Mouse (Mus musculus) intestine, embryonic 16.5 days (tissue): ENCODE measurements around the gene Tnfrsf1a. TPM values are rescaled to one million over a fixed set of nuclear protein-coding genes. Genes with fewer than 3 reads are reported as not detected.

ENCODE experiments used
- ATAC-seq: fragments of 200-750 bp; cut with Nextera tagmentation; 2 replicates; pipeline ENCODE4 v1.8.0; 2017; ENCODE audit warnings: moderate TSS enrichment, moderate library complexity
- H3K27ac ChIP-seq: fragments of 300-500 bp; sonication (generic); 2 replicates; pipeline ENCODE4 v1.5.1; 2014; ENCODE audit warnings: mild to moderate bottlenecking, low read length
- H3K27me3 ChIP-seq: fragments of 300-500 bp; sonication (generic); replicated peaks from 2 replicates; pipeline ENCODE4 v1.6.1; 2014; ENCODE audit warnings: low read length, control low read depth, mixed read lengths; ENCODE audit not compliant: control insufficient read depth, insufficient read depth
- H3K36me3 ChIP-seq: fragments of 300-500 bp; sonication (generic); 2 replicates; pipeline ENCODE4 v1.6.1; 2014; ENCODE audit warnings: low read length, control low read depth; ENCODE audit not compliant: control insufficient read depth, insufficient read depth
- H3K4me1 ChIP-seq: fragments of 300-500 bp; sonication (generic); 2 replicates; pipeline ENCODE4 v1.6.1; 2014; ENCODE audit warnings: low read length, control low read depth, mixed read lengths; ENCODE audit not compliant: control insufficient read depth, insufficient read depth
- H3K4me2 ChIP-seq: fragments of 300-500 bp; sonication (generic); 2 replicates; pipeline ENCODE4 v1.6.1; 2014; ENCODE audit warnings: low read depth, low read length, control low read depth
- H3K4me3 ChIP-seq: fragments of 300-500 bp; sonication (generic); 2 replicates; pipeline ENCODE4 v1.5.1; 2014; ENCODE audit warnings: mild to moderate bottlenecking, low read length
- H3K9ac ChIP-seq: fragments of 300-500 bp; sonication (generic); 2 replicates; pipeline ENCODE4 v1.6.1; 2014; ENCODE audit warnings: low read depth, low read length
- H3K9me3 ChIP-seq: fragments of 300-500 bp; sonication (generic); 2 replicates; pipeline ENCODE4 v1.6.1; 2016; ENCODE audit warnings: low read length, control low read depth; ENCODE audit not compliant: control insufficient read depth
- WGBS: fragments of 180-500 bp; shearing (Covaris S2); extraction: QIAGEN DNeasy Blood & Tissue Kit; methylation state at CpG from one replicate; pipeline ENCODE4 v1.1.7; 2014; 5-methylcytosine and 5-hydroxymethylcytosine counted together
- polyA plus RNA-seq: library from polyadenylated mRNA; unstranded; fragments of >200 nt; fragmentation: Nextera tagmentation; extraction: Ambion mirVana; gene quantifications from 2 replicates; pipeline ENCODE4 v1.2.1, GENCODE M21; 2015

Tnfrsf1a gene
- polyA plus RNA-seq, 1 experiment from 2014 or later = 90.0 TPM

DNA sequence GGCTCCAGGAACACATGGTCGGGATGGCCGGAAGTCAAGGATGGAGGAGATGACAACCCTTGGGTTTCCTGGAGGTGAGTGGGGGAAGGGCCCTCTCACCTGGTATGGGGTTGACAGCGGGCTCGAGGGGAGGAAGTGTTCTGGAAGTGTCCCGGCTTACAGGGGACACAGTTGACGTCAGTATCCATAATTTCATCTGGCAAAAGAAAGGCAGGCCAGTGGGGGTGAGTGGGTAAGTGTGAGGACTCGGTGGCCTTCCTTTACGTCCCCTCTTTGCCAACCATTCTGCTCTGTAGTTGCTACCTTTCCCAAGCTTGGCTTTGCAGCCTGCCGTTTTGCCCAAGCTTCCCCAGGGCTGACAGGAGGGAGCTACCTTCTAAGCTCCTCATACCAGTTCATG lies 37.0 kb upstream of the Tnfrsf1a start:
- Histone ChIP-seq H3K9me3 (no peaks in the 10 kb centered on the region), H3K9ac (peak overlapping the region; percentile 88), H3K4me3 (peak overlapping the region; percentile 64), H3K4me1 (peaks cover 27% of the 10 kb centered on the region), H3K27me3 (no peaks in the 10 kb centered on the region), H3K27ac (no peak overlapping the region), H3K36me3 (peaks cover 14% of the 10 kb centered on the region), H3K4me2 (peak overlapping the region; percentile 63)
- 86% methylated on average over 9 of the region's 9 CpGs for WGBS
- ATAC-seq = no peak

DNA sequence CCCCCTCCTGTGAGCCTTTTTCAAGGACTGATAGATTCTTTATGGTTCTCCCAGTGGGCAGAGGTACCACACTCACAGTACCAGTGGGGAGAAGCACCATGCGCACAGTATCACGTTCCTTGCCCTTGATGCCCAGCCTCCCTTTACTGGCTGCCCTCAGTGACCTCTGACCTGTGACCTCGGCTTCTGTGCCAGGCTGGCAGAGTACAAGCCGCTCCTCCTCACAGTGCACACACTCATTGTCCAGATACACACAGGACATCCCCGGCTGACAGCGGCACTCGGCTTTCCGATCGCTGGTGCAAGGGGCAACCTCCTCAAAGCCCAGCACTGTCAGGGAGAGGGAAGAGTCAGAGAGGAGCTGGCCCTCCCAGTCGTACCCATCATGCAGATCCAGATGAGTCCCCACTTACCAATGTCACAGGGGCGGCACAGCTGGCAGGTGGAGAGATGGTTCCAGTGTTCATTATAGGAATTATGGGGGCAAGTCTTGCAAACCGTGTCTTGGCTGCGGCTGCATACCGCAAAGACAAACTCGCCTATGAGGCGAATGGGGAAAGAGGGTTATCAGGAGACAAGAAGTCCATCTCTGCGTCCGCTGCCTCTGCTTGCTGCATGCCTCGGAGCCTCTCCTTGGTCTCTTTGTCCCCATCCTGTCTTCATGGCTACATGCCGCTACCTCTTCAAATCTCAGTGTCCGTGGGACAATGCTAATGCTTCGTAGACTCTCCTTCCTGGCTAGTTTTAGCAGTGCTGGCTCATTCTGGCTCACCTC lies 36.4 kb upstream of the Tnfrsf1a start:
- Histone ChIP-seq H3K4me3 (peak overlapping the region; percentile 64), H3K27ac (peak overlapping the region; percentile 78), H3K4me1 (peaks cover 27% of the 10 kb centered on the region), H3K4me2 (peak overlapping the region; percentile 63), H3K36me3 (peaks cover 12% of the 10 kb centered on the region), H3K9me3 (no peaks in the 10 kb centered on the region), H3K9ac (peak overlapping the region; percentile 88), H3K27me3 (no peaks in the 10 kb centered on the region)
- WGBS = 44% methylated on average over 22 of the region's 22 CpGs
- ATAC-seq = no peak

DNA sequence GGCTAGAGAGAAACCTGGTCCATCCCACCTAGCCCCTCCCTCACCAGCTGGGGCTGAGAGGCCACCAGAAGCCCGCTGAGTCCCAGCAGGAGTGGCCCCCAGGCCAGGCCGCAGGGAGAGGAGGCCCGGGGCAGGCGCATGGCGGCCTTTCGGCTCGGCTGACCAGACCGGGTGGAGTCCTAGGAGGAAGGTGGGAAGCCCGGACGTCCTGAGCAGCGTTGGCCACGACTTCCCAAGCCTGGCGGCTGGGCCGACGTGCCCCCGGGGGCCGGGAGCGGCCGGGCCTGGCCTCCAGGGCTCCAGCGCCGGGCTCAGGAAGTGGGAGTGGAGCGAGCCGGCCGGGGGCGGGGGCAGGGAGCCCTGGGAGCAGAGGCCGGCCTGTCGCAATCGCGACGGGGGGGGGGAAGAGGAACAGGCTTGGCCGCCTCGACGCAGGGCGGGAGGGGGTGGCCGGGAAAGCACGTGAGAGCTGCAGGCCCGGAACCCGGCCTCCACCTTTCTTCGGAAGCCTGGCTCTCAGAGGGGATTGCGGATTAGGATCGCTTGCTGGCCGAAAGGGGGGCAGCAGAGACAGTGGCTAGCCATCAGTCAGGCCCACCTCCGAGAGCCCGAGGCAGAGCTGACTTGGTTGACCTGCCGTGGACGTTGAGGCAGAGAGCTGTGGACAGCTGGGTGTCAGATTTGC lies 35.5 kb upstream of the Tnfrsf1a start, which contains the start of gene Ltbr:
Gene Ltbr, minus strand, starts transcription at position 340 of the 685 bp plus-strand sequence.
- Histone ChIP-seq H3K4me1 (peaks cover 27% of the 10 kb centered on the region), H3K27me3 (no peaks in the 10 kb centered on the region), H3K9ac (peak within 1 kb of the TSS; percentile 88), H3K36me3 (peaks cover 12% of the 10 kb centered on the region), H3K4me3 (peak within 1 kb of the TSS; percentile 64), H3K4me2 (peak within 1 kb of the TSS; percentile 63), H3K9me3 (no peaks in the 10 kb centered on the region), H3K27ac (peak within 1 kb of the TSS; percentile 80)
- ATAC-seq = peak; percentile 96
- 2% methylated on average over 43 of the region's 46 CpGs for WGBS

DNA sequence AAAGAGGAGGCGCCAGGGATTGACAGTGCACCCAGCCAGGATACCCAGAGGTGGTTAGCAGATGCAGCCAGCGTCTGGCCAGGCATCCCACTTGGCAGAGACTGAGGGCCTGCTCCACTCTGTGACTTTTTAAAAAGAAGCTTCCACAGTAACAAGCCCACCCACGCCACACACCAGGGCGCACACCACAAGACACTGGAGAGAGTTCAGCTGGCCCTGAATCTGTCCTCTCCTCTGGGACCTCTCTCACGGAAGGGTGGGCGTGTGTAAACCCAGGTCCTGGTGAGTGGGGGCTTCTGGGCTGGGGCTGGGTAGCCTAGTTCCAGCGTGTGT lies 35.0 kb upstream of the Tnfrsf1a start:
- Histone ChIP-seq H3K4me2 (peak overlapping the region; percentile 63), H3K27me3 (no peaks in the 10 kb centered on the region), H3K9me3 (no peaks in the 10 kb centered on the region), H3K4me3 (peak overlapping the region; percentile 64), H3K9ac (peak overlapping the region; percentile 88), H3K36me3 (peaks cover 7% of the 10 kb centered on the region), H3K4me1 (peaks cover 27% of the 10 kb centered on the region), H3K27ac (peak overlapping the region; percentile 80; the same call in 1 of the 2 replicates)
- no peak; the same call in none of the 2 replicates for ATAC-seq
- WGBS = 59% methylated on average over 7 of the region's 7 CpGs

DNA sequence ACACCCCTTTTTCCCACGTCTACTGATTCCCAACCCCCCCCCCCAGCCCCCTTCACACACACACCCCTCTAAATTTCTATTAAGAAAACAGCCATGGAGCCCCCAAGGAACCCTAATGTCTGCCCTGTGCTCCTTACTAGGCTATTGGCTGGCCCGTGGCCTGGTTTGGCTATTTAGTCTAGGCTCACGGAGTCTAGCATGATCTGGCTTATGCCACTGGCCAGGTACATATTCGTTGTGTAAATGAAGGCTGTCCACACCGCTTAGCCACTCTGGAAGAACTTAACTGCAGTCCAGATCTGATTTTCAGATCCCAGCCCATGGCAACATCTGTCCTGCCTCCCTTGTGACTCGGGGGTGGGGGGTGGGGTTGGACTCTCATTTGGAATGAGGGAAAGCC lies 34.4 kb upstream of the Tnfrsf1a start:
- no peak overlapping the region for H3K4me3 ChIP-seq
- peak overlapping the region; percentile 88 for H3K9ac ChIP-seq
- H3K27ac ChIP-seq = no peak overlapping the region
- H3K4me1 ChIP-seq = peaks cover 27% of the 10 kb centered on the region
- H3K36me3 ChIP-seq = peaks cover 7% of the 10 kb centered on the region
- WGBS = 79% methylated on average over 6 of the region's 6 CpGs
- ATAC-seq = no peak
- H3K4me2 ChIP-seq = peak overlapping the region; percentile 63; the same call in 1 of the 2 replicates
- H3K27me3 ChIP-seq = no peaks in the 10 kb centered on the region
- H3K9me3 ChIP-seq = no peaks in the 10 kb centered on the region

DNA sequence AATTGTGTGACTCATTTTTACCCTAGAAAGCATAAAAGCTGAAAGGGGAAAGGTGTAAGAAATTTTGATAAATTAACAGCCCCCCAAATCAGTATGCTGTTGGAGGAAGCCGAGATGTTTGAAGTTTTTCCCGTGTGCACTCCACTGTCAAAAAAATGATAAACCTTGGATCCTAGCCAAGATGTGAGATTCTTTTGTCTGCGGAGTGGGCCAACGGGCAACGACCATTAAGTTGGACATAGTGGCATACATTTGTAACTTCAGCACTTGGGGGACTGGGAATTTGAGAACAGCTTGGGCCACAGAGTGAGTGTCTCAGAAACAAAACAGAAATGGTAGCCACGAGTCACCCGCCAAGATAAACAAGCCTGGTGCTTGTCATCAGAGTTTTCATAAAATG lies 32.1 kb upstream of the Tnfrsf1a start:
- Histone ChIP-seq H3K27ac (no peak overlapping the region), H3K27me3 (0 out of 2 replicates have a peak, but pooled peaks cover 9% of the 10 kb centered on the region), H3K4me3 (no peak overlapping the region), H3K36me3 (peaks cover 2% of the 10 kb centered on the region), H3K9me3 (no peaks in the 10 kb centered on the region), H3K4me2 (no peak overlapping the region), H3K4me1 (peaks cover 23% of the 10 kb centered on the region), H3K9ac (no peak overlapping the region)
- no peak for ATAC-seq
- WGBS = 56% methylated on average over 7 of the region's 7 CpGs

DNA sequence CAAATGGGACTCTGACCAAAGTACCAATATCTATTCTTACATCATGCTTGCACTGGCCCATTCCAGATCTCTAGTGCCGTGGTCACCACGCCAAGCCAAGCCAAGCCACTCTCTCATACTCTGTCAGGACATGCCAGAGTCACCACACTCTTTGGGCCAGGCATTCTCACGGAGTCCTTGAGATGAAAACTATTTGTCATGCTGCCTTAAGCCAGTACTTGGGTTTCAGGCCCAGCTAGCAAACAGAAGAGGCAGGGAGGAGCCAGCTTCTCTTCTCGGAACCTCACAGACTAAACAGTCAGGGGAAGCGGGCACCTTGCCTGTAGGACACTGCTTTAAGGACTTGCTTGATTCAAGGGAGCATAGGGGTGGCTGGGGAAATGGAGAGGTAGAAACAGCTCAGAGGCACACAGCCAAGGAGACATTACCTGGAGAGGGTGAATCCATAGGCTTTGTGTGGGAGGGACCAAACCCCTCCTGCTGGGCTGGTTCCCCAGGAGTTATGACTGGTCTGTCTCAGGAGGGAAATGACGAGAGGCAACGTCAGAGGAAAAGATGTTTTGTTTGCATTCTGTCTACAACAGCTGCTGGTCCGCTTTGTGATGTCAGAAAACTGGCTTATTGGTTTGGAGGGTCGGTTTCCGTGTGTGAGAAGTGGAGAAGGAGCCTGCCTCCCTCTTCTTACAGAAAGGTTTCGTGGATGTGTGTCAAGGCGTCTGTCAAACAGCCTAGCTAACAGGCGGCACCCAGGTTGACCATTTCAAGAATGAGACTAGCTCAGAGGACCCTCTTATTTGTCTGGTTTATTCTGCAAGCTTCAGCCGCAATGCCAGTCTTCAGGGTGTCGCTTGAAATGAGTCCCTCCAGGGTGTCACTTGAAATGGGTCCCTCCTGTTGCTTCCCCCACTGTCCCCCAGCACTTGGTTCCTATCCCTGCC lies 29.9 kb upstream of the Tnfrsf1a start:
- H3K4me1 ChIP-seq = peaks cover 12% of the 10 kb centered on the region
- no peak overlapping the region for H3K4me2 ChIP-seq
- H3K36me3 ChIP-seq = no peaks in the 10 kb centered on the region
- no peaks in the 10 kb centered on the region for H3K9me3 ChIP-seq
- H3K4me3 ChIP-seq = no peak overlapping the region
- ATAC-seq = no peak
- H3K27ac ChIP-seq = no peak overlapping the region
- peaks cover 16% of the 10 kb centered on the region; the same call in 1 of the 2 replicates for H3K27me3 ChIP-seq
- WGBS = 58% methylated on average over 15 of the region's 15 CpGs
- H3K9ac ChIP-seq = no peak overlapping the region

DNA sequence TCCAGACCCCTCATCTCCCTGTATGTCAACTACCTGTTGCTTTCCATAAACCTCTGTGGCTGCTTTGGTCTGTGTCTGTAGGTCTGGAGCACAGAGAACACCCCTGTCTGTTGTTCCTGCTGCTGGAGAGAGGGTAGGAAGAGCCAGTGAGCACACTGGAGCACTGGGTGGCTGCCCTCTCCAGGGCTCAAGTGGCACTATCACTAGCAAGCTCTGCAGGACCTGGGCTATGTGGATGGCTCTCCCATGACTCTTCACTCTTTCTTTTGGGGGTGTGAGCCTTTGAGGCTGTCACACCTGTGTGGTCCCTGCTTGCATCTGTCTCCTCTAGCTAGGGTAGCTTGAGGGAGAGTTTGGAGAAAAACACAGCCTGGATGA lies 29.3 kb upstream of the Tnfrsf1a start:
- no peak overlapping the region for H3K4me3 ChIP-seq
- H3K27me3 ChIP-seq = peaks cover 16% of the 10 kb centered on the region; the same call in 1 of the 2 replicates
- H3K36me3 ChIP-seq = no peaks in the 10 kb centered on the region
- H3K9me3 ChIP-seq = no peaks in the 10 kb centered on the region
- H3K27ac ChIP-seq = no peak overlapping the region
- ATAC-seq = no peak
- H3K4me1 ChIP-seq = peaks cover 6% of the 10 kb centered on the region; the same call in 1 of the 2 replicates
- no peak overlapping the region for H3K4me2 ChIP-seq
- no peak overlapping the region for H3K9ac ChIP-seq

DNA sequence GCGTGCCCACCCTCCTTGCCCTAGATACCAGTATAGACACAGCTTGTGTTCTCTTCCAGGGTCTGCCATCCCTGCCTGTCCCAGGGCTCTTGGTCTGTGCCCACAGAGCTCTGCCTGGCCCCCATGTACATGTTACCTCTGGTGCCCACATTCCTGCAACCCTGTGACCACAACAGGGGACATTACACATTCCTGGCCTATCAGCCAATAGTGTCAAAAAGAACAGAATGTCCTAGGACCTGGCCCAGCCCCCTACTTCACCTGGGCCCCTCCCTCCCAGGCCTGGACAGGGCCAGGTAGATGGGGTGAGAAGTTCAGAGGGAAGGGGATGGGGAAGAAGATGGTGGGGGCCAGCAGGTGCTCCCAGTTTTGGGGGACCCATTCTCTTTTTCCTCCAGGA lies 28.8 kb upstream of the Tnfrsf1a start, which contains the start of gene Scnn1a:
Gene Scnn1a, plus strand, starts transcription at position 337 of the 400 bp plus-strand sequence.
- no peak within 1 kb of the TSS for H3K9ac ChIP-seq
- no peak within 1 kb of the TSS for H3K4me3 ChIP-seq
- peaks cover 16% of the 10 kb centered on the region; the same call in 1 of the 2 replicates for H3K27me3 ChIP-seq
- 90% methylated on average over 1 of the region's 1 CpGs for WGBS
- ATAC-seq = no peak
- peaks cover 7% of the 10 kb centered on the region; the same call in 1 of the 2 replicates for H3K4me1 ChIP-seq
- H3K4me2 ChIP-seq = no peak within 1 kb of the TSS
- no peaks in the 10 kb centered on the region for H3K9me3 ChIP-seq
- no peaks in the 10 kb centered on the region for H3K36me3 ChIP-seq
- no peak within 1 kb of the TSS for H3K27ac ChIP-seq
